Mouse (Mus musculus): ENCODE data around the gene Plbd1.

DNA sequence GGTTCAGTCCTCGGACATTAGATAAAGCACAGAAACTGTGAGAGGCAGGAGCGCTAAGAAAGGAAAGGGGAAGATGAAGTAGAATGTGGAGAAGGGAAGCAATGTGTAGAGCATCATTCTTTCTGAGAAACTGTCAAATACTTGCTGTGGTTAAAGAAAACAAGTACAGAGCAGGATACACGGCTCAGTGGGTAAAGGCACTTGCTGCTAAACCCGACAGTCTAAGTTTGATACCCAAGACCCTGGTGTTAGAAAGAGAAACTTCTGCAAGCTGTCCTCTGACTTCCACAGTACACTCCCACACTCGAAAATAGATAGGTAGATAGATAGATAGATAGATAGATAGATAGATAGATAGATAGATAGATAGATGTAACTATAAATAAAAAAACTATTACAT lies 8.4 kb downstream of the Plbd1 start:
- TF ChIP-seq CTCF (IDR thresholded peaks at IDR 0.05; ENCODE audit: control insufficient read depth, insufficient read depth, low read length) (no peak), POLR2A (IDR thresholded peaks at IDR 0.05; ENCODE audit: borderline replicate concordance, control insufficient read depth, low read depth, low read length) (no peak)
